Mouse (Mus musculus) right cerebral cortex, adult 2 months (tissue): ENCODE data around the gene Fnbp1l.

Source experiments
- DNase-seq, 2 experiments: peaks; one replicate each; pipeline ENCODE4 v3.0.0; 2021 to 2022; ENCODE audit warnings: low spot score in 2 of 2

Fnbp1l gene

GRCm38 (mm10) chr3:122494764-122495163, 124.8 kb downstream of the Fnbp1l start:
- no peak for DNase-seq

- DNase-seq: no peak
These were observed 126.5 kb downstream of the Fnbp1l start for GRCm38 (mm10) chr3:122492872-122493615.

- DNase-seq: no peak
These were observed 127.5 kb downstream of the Fnbp1l start for GRCm38 (mm10) chr3:122492006-122492405.

GRCm38 (mm10) chr3:122490574-122490973, 128.9 kb downstream of the Fnbp1l start:
- peak in 1 of 2 experiments; percentile 61 for DNase-seq
